Mouse (Mus musculus): ENCODE data around the gene Ythdf1. TPM values are rescaled to one million over a fixed set of nuclear protein-coding genes. Genes with fewer than 3 reads are reported as not detected.

The Ythdf1 gene
- polyA plus RNA-seq, 1 experiment = 41.6 TPM

- DNase-seq (ENCODE audit: low spot score) = no peak
Observed at GRCm38 (mm10) chr2:180910928-180911327, 9.8 kb downstream of the Ythdf1 start.

DNA sequence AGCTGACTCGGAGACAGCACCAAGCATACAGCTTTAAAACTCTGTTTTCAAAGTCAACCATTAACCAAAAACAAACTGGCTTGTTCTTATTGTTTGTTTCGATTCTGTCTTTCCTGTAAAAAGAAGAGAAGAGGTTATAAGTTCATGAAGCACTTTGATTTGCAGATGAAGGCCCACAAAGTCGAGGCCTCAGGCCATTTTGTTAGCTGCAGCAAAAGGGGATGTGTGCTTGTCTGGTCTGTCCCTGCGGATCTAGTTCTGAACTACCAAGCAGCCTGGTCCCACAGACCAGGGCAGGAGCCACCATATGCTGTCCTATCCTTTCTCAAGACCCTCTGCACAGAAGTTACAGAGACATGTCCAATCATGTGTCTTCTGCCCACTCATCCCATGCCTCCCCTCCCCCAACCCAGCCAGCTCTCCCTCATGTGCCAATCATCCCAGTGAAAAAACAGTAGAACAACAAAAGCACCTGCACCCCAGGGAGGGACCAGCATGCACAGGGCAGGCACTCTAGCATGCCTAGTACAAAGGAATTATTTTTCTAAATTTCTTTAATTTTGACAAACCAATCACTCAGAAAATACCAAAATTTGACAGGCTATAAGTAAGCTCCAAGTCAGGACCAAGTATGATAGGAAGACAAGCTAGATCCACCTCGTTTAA is 15.1 kb downstream of the Ythdf1 start:
- DNase-seq (ENCODE audit: low spot score) = no peak

DNA sequence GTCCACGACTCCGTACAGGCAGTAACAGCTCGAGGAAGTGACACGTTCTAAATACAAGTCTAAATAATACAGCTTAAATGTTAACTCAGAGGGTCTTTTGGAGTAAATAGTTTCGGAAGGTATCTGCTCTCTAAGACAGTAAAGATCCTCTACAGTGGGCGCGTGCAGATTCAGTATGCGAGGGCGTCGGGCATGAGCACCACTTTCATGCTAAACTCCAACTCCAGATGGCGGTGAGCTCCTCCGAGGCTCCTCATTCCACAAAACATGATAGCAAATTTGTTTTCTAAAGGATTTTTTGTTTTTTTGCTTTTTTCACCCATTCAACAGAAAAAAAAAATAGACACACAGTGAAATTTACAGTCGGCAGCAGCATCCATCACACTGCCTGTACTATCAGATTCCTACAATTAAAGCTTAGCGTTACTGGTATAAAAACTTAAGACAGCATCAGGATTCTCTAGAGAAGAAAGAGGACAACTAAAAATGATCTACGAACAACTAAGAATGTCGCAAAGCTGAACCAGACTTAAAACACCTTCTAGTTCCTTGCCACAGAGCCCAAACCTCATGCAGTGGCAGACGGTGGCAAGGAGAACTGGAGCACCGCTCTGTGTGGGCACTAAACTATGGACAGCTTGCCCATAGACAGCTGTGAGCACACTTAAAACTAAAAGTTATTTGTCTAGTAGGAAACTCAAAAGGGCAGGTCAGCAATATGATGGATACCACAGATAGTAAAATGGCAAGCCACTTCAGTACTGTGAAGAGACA is 16.1 kb downstream of the Ythdf1 start:
- no peak for DNase-seq (ENCODE audit: low spot score)

GRCm38 (mm10) chr2:180902086-180902485 is 18.7 kb downstream of the Ythdf1 start:
- no peak for DNase-seq (ENCODE audit: low spot score)

- DNase-seq (ENCODE audit: low spot score) = no peak
Observed at GRCm38 (mm10) chr2:180897857-180898256, 22.9 kb downstream of the Ythdf1 start.

- DNase-seq (ENCODE audit: low spot score) = no peak
Observed at GRCm38 (mm10) chr2:180896819-180897625, 23.7 kb downstream of the Ythdf1 start.

DNA sequence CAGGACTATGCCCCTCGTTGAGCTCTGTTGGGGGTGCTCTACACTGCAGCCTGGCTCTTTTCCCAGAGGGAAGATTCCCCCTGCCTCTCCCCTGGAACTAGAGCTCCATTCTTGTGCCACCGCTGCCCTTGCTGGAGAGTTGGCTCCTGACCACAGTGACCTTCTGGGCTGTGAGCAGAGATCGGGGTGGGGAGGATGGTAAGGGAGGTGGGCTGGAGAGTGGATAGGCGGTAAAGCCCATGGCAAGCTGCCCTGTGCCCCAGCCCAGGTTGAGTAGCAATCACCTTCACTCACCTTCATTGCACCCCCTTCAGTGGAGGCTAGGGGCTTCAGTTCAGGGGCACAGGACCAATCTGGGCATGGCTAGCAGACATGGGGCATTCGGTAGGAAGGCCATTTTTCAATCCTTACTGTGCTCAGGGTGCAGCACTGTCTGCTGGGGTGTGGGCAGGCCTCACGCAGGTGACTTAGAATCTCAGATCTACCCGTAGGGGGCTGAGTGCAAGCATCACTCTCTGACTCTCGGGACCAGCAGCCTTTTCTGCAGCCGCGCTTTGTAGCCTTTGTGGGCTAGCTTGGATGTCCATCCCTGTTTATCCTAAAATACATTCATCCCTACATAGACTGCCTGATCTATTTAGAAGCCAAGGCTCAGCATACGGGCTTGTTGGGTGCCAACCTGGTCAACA is 24.8 kb downstream of the Ythdf1 start:
- no peak for DNase-seq (ENCODE audit: low spot score)

- DNase-seq (ENCODE audit: low spot score) = no peak
Observed at GRCm38 (mm10) chr2:180895321-180895720, 25.4 kb downstream of the Ythdf1 start.

DNA sequence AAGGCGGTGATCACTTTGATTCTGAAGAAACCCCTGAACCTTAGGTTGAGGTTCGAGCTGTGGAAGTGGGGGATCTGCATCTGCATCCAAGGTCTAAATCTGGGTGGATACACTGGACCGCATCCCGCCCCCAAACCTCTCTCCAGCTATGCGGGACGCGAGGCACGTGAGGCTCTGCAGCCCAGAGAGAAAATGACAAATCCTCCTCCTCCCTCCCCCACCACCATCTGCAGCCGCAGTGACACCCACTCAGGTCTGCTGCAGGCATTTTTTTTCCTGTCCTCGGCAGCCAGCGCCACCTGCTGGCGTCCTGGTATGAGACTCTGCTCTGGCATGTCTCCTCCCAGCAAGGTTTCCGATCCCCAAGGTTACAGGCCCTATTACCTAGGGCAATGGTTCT is 26.0 kb downstream of the Ythdf1 start:
- DNase-seq (ENCODE audit: low spot score) = no peak

- no peak for DNase-seq (ENCODE audit: low spot score)
Observed at GRCm38 (mm10) chr2:180894029-180894623, 26.6 kb downstream of the Ythdf1 start.

DNA sequence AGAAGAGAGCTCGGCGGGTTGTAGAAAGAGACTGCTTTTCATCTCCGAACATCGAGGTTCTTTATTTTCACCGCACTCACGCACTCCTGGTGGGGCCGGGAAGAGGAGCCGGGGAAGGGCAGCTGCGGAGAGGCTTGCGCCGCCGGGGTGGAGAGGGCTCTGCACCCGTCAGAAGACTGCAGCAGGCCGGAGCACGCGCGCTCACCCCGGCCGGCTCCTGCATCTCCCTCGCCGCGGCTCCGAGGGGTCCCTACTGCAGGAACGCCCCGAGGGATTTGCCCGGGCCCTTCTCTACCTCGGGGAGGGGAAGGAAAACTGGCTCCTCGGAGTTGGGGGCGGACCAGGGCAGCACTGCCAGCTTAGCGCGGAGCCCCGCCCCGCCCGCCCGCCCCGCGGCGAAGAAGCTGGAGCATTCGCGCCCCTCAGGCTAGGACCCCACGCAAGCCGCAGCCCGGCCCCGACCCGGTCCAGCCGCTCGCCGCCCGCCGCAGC is 27.2 kb downstream of the Ythdf1 start:
- DNase-seq (ENCODE audit: low spot score) = no peak

DNA sequence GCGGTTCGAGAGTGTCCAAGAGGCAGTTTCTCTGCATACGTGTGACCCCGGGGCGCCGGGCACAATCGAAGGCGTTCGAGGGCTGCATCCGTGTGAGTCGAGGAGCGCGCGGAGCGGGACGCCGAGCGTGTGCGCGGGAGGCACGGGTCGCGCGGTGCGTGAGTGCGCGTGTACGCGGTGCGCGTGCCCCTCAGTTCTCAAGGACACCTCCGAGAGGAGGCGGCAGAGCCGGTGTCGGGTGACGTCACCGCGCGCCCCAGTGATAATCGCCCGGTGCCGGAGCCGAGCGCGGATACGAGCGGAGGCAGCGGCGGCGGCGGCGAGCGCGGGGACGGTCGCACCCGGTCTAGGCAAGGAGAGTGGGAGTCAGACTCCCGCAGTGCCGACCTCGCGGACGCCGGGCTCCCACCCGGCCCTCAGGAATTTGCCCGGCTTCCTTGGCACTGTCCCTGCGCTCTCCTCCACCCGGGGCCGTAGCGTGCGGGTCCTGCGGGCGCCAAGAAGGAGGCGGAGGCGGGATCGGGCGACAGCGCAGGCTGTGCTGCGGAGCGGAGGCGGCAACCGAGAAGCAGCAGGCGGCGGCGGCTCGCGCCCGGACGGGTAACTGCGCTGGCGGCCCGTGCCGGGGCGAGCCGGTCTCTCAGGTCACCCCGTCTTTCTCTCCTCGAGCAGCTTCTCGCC is 27.8 kb downstream of the Ythdf1 start:
- DNase-seq (ENCODE audit: low spot score) = no peak

GRCm38 (mm10) chr2:180891835-180892323 is 28.9 kb downstream of the Ythdf1 start:
- no peak for DNase-seq (ENCODE audit: low spot score)

DNA sequence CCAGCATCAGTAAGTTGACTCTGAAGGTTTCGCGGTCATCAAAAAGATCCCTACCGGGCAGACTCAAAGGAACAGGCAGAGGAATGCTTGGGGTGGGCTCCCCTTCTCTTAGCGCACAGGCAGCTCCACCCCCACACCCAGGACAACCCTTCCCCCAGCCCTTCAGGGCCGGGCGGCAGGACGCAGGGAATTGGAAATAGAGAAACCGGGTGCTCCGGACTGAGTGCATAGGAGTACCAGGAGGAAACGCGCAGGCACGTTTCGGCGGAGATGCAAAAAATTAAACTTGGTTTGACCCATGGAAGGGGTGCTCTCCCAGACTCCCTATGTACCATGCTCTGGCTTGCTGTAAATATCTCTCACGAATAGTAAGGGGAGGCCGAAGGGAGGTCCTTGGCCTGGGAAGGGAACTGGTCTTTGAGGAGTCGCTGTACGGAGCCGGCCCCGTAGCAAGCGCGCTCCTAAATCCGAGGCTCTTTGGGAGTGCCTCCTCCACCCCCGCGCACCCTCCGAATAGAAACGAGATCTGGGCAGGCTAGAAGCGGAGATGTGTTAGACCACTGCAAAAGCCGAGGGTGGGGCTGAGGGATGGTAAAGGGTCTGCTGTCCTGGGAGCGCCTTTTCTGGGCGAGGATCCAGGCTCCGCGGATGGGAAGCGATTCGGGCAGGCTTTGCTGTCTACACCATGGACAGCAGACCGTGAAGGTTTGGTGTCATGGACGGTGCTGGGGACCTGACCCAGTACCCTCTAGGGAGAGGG is 29.5 kb downstream of the Ythdf1 start:
- DNase-seq (ENCODE audit: low spot score) = no peak

DNA sequence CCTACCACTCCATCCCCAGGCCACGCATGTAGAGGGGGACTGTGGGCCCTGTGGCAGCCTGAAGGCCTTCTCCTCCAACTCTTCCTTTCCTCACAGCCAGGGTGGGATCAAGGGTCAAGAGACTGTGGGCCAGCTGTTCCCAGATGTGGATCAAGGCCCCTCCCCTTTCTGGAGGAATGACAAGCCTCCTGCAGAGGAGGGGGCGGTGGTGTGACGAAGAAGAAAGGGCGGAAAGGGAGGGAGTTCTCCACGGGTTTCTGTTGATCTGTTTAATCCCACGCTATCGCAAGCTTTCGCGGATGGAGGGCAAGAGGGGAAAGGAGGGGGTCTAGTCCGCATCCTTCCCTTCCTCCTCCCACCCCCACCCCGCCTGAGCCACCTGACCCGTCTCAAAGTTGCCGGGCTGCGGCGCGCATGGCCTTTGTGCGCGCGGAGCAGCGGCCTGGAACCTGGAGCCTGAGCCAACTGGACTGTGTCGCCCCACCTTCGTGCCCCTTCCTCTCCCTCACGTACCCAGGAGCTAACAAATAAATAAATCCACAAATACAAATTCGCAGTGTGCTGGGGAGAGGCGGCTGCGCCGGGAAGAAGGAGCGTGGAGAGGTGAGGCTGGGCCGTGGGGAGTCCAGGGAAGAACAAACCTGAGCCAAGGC is 30.2 kb downstream of the Ythdf1 start:
- no peak for DNase-seq (ENCODE audit: low spot score)

- no peak for DNase-seq (ENCODE audit: low spot score)
Observed at GRCm38 (mm10) chr2:180889921-180890280, 30.8 kb downstream of the Ythdf1 start.

- DNase-seq (ENCODE audit: low spot score) = no peak
Observed at GRCm38 (mm10) chr2:180889271-180889920, 31.4 kb downstream of the Ythdf1 start.

DNA sequence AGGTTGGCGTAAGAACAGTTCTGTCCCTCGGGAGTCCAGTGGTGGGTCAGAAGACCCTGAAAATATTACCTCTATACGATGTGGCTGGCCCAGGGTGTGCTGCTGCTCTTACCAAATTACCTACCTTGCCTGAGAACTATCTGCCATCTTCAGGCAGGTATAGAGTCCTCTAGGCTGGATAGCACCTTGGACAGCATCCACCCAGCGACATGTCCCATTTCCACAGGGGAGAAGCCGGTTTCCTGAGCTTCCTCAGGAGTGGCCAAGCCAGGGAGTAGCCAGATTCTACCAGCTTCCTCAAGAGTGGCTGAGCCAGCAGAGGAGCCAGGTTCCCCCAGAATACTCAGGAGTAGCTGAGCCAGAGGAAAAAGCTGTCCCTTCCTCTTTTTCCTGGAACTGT is 35.5 kb downstream of the Ythdf1 start:
- DNase-seq (ENCODE audit: low spot score) = no peak

GRCm38 (mm10) chr2:180881281-180881680 is 39.5 kb downstream of the Ythdf1 start:
- DNase-seq (ENCODE audit: low spot score) = no peak
